In the genomic region with DNA sequence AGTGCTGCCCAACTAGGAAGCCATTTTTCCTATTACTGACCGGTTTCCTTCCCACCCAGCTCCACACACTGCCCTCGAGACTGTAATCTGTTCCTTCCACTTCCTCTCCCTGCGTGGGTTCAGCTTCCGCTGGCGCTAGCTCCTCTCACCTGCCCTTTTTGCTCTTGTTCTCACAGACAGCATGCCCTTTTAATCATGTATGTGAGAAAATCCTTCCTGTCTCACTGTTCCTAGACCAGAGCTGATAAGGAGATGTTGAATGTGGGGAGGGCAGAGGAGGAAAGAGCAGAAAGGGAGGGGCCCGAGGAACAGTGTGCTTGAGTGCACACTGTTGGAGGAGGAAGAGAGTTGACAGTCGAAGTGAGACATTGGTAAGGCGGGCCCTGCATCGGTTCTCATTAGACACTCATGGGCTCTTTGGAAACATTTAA, we compare ENCODE assay signal across 16 mouse cellular contexts. TPM values are rescaled to one million over a fixed set of nuclear protein-coding genes. Genes with fewer than 3 reads are reported as not detected.
DNase-seq lines count a peak whose midpoint lies in the region; ATAC-seq lines count a peak whose summit lies in the region.
"Had no signal": no experiment of that assay in that cellular context is flagged by ENCODE, and none has a peak within 500 bp of the region (broad histone marks: within the 10 kb centered on the region; RNA-seq: fewer than 3 reads in every experiment).

A gene (minus strand): TSS at position 261 of the 431 bp plus-strand sequence.

- H3K4me3 ChIP-seq in heart, embryonic 13.5 days: no peak within 1 kb of the TSS
- no peak within 1 kb of the TSS for H3K4me3 ChIP-seq in liver, embryonic 16.5 days (ENCODE audit: low read depth, low read length)
- no peak within 1 kb of the TSS for H3K4me3 ChIP-seq in embryonic facial prominence, embryonic 10.5 days
- H3K4me3 ChIP-seq: embryonic facial prominence, embryonic 12.5 days; hindbrain, embryonic 12.5 days; limb, embryonic 15.5 days had no signal

- 0 out of 2 replicates have a peak within 1 kb of the TSS, but pooled peaks have one; percentile 25 for H3K9ac ChIP-seq in heart, embryonic 13.5 days
- H3K9ac ChIP-seq in liver, embryonic 16.5 days (ENCODE audit: low read depth, low read length): no peak within 1 kb of the TSS
- H3K9ac ChIP-seq: embryonic facial prominence, embryonic 12.5 days; forebrain, postnatal 0 days; hindbrain, embryonic 12.5 days; limb, embryonic 15.5 days had no signal

- peak within 1 kb of the TSS; percentile 71 for H3K27ac ChIP-seq in heart, embryonic 13.5 days (replicated peaks)
- no peak within 1 kb of the TSS for H3K27ac ChIP-seq in liver, embryonic 16.5 days (ENCODE audit: low read length)
- no peak within 1 kb of the TSS for H3K27ac ChIP-seq in embryonic facial prominence, embryonic 10.5 days (replicated peaks)
- H3K27ac ChIP-seq: embryonic facial prominence, embryonic 12.5 days; hindbrain, embryonic 12.5 days; limb, embryonic 15.5 days had no signal

- no peak for DNase-seq in heart, postnatal 25 days (ENCODE audit: low spot score)
- peak; percentile 32 to 37 for DNase-seq in B cell, adult 2 months
- no peak for DNase-seq in layer of hippocampus, postnatal 10 days (ENCODE audit: low spot score in 2 of 2)
- no peak for DNase-seq in right cerebral cortex, adult 2 months (ENCODE audit: low spot score in 2 of 2)
- DNase-seq in embryonic facial prominence, embryonic 10.5 days (ENCODE audit: low spot score): no peak
- DNase-seq: forebrain, postnatal 0 days had no signal

- intact Hi-C loops in heart, postnatal 25 days (cut with DNase I): no loop called here

- H3K4me1 ChIP-seq in heart, embryonic 13.5 days: peaks cover 18% of the 10 kb centered on the region
- peaks cover 11% of the 10 kb centered on the region for H3K4me1 ChIP-seq in liver, embryonic 16.5 days (ENCODE audit: control insufficient read depth, low read depth, low read length)
- peaks cover 18% of the 10 kb centered on the region for H3K4me1 ChIP-seq in embryonic facial prominence, embryonic 10.5 days
- H3K4me1 ChIP-seq: embryonic facial prominence, embryonic 12.5 days had no signal

- WGBS in heart, embryonic 13.5 days: 29% methylated on average over 9 of the region's 9 CpGs
- WGBS in liver, embryonic 16.5 days (ENCODE audit: insufficient replicate concordance): 8% methylated on average over 9 of the region's 9 CpGs
- WGBS in embryonic facial prominence, embryonic 10.5 days: 74% methylated on average over 9 of the region's 9 CpGs

- H3K4me2 ChIP-seq in heart, embryonic 13.5 days: peak within 1 kb of the TSS; percentile 44; the same call in 1 of the 2 replicates
- H3K4me2 ChIP-seq in liver, embryonic 16.5 days (ENCODE audit: low read depth, low read length): no peak within 1 kb of the TSS
- H3K4me2 ChIP-seq: embryonic facial prominence, embryonic 12.5 days; hindbrain, embryonic 12.5 days; limb, embryonic 15.5 days had no signal

- no peaks in the 10 kb centered on the region for H3K27me3 ChIP-seq in heart, embryonic 13.5 days (replicated peaks)
- no peaks in the 10 kb centered on the region for H3K27me3 ChIP-seq in liver, embryonic 16.5 days (ENCODE audit: control insufficient read depth, insufficient read depth, low read depth, low read length)
- H3K27me3 ChIP-seq in embryonic facial prominence, embryonic 10.5 days (replicated peaks; ENCODE audit: low read depth, poor library complexity, severe bottlenecking): peaks cover 5% of the 10 kb centered on the region; the same call in 1 of the 2 replicates
- H3K27me3 ChIP-seq: embryonic facial prominence, embryonic 12.5 days; hindbrain, embryonic 12.5 days; limb, embryonic 15.5 days had no signal

- ATAC-seq in heart, embryonic 13.5 days (ENCODE audit: extremely low read depth, insufficient number of reproducible peaks, low FRiP score, low TSS enrichment): no peak
- ATAC-seq in common myeloid progenitor, adult 5-6 weeks (replicated peaks; ENCODE audit: low read depth, poor library complexity, severe bottlenecking): peak; percentile 72
- ATAC-seq in liver, embryonic 16.5 days (ENCODE audit: low read depth): peak; percentile 58
- ATAC-seq: forebrain, postnatal 0 days had no signal

- H3K9me3 ChIP-seq in heart, embryonic 13.5 days: no peaks in the 10 kb centered on the region
- no peaks in the 10 kb centered on the region for H3K9me3 ChIP-seq in liver, embryonic 16.5 days (replicated peaks; ENCODE audit: control insufficient read depth, low read length)
- no peaks in the 10 kb centered on the region for H3K9me3 ChIP-seq in embryonic facial prominence, embryonic 10.5 days
- H3K9me3 ChIP-seq: embryonic facial prominence, embryonic 12.5 days; hindbrain, embryonic 12.5 days; limb, embryonic 15.5 days had no signal

- H3K36me3 ChIP-seq in heart, embryonic 13.5 days: no peaks in the 10 kb centered on the region
- H3K36me3 ChIP-seq in liver, embryonic 16.5 days (ENCODE audit: control insufficient read depth, insufficient read depth): no peaks in the 10 kb centered on the region
- H3K36me3 ChIP-seq in embryonic facial prominence, embryonic 10.5 days (replicated peaks): no peaks in the 10 kb centered on the region
- H3K36me3 ChIP-seq: embryonic facial prominence, embryonic 12.5 days; hindbrain, embryonic 12.5 days; limb, embryonic 15.5 days had no signal

RNA-seq across cellular contexts. Expression of the gene that starts here (rescaled TPM):
- 0.99 and 1.1 TPM in 2 replicates for polyA plus RNA-seq in heart, embryonic 13.5 days (2015; fragmentation: Nextera tagmentation; extraction: Ambion mirVana)
- not detected for total RNA-seq in heart, postnatal 25 days (2021)
- not detected in 2 replicates for total RNA-seq in common myeloid progenitor, adult 5-6 weeks (2017)
- 1.7 and 2.0 TPM in 2 replicates for polyA plus RNA-seq in liver, embryonic 16.5 days (2015; fragmentation: Nextera tagmentation; extraction: Ambion mirVana)
- total RNA-seq in layer of hippocampus, postnatal 10 days (2021): not detected
- polyA plus RNA-seq in embryonic facial prominence, embryonic 10.5 days (2016; fragmentation: Nextera tagmentation; extraction: Ambion mirVana): not detected in 2 replicates
- total RNA-seq: forebrain, postnatal 0 days; layer of hippocampus, postnatal 14 days; midbrain, postnatal 0 days had no signal
- polyA plus RNA-seq: C2C12; embryonic facial prominence, embryonic 12.5 days; forebrain, postnatal 0 days; hindbrain, embryonic 12.5 days; limb, embryonic 15.5 days; midbrain, postnatal 0 days; testis, adult 2 months had no signal

Comparison
In these comparisons a context has a peak if more than half of its experiments do, and no peak if none do; other contexts are left out.
1. Peak in ATAC-seq in common myeloid progenitor, adult 5-6 weeks; RNA of the gene not detected or under 1 TPM.
2. DNase-seq: peak in B cell, adult 2 months (2 of 2); none in heart, postnatal 25 days (single experiment), layer of hippocampus, postnatal 10 days (0 of 2), right cerebral cortex, adult 2 months (0 of 2) and embryonic facial prominence, embryonic 10.5 days (single experiment).